Mouse (Mus musculus) megakaryocyte-erythroid progenitor cell, adult 5-6 weeks (primary cell): Measurements from ENCODE around the gene Fpr2. TPM values are rescaled to one million over a fixed set of nuclear protein-coding genes. Genes with fewer than 3 reads are reported as not detected.
"Not testable (repeated sequence)": the region's sequence is repeated elsewhere in the genome, so short reads cannot be mapped to it uniquely, and the experiment has no call there.

ENCODE experiments used
- ATAC-seq: replicated peaks from 2 replicates; pipeline ENCODE4 v1.8.0; 2016; ENCODE audit warnings: mild to moderate bottlenecking, inconsistent platforms; ENCODE audit not compliant: severe bottlenecking, poor library complexity, low FRiP score, low TSS enrichment
- total RNA-seq, 2 experiments: library from RNA; stranded (forward) in 1 of 2; stranded (reverse) in 1 of 2; fragments of 200-1000, 215-1000 nt in 1 of 2; fragments of >200 nt in 1 of 2; fragmentation: Nextera tagmentation in 1 of 2; gene quantifications; 2 replicates each; pipeline ENCODE4 v1.2.3; 2014 to 2017

Fpr2 gene
- total RNA-seq, 2 experiments from 2014 or later, result 0.56 TPM; not detected in 1

DNA sequence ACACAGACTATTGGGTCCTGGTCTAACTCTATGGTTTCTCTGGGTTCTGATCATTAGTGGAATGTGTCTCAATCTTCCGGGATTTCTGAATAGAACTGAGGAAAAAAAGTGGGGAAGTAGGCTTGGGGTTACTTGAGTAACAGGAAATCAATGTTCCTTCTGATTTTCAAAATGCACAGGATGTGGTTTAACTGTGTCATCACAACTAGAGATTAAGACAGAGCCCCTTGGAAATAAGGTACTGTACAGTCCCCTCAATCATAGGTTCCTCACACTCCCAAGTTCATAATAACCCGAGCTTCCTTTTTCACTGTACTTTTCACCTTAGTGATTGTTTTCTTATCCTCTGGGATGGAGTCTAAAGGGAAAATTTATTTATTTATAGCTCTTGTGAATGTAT, 15.9 kb upstream of the Fpr2 start:
- no peak for ATAC-seq

DNA sequence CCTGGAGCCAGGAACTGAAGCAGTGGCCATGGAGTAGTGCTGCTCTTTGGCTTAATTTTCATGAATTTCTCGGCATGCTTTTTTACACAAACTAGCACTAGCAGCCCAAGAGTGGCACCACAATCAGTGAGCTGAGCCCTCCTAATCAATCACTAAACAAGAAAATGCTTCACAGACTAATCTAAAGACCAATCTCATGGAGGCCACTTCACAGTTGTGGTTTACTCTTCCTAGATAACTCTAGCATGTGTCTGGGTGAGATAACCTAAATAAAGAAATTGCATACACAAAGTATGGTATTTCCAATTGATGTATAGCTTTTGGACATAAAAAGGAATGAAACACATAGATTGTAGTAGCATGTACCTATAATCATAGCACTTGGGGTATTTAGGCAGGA, 8.3 kb upstream of the Fpr2 start:
- peak; percentile 70 for ATAC-seq

DNA sequence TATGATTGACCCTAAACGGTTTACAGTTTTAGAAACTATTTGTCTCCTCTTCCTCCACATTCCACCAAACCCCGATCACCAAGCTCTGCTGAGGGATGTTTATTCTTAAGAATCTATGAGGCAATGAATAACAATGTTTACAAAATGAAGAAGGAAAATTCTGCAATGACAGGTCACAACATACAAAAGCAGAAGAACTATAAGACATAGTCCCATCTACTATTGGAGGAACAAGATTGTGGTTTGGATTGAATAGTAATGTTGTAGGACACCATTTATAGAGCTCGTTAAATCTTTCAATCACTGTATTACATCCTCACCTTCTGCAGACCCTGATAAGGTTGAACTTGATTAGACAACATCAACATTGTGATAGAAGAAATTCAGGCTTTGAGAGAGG, 5.0 kb upstream of the Fpr2 start:
- no peak for ATAC-seq

DNA sequence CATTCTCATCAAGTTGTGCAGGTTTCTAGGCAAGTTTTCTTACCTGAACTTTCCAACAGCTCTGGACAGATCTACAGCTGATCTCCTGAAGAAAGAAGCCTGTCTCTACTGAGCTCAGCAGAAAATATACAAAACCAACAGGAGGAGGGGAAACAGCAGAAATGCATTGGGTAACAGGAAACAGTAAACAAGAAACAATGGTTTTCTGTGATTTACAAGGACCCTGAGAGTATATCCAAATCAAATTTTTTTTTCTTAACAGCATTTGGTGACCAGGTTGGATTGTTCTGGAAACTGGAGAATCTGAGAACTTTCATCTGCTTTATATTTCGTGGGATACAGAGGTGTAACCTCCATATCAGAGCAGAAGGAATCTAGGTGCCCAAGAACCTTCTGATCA, 3.8 kb upstream of the Fpr2 start, which contains the start of gene Fpr1:
Fpr1 (minus strand) TSS at position 101 of the 400 bp plus-strand sequence.
- no peak for ATAC-seq

DNA sequence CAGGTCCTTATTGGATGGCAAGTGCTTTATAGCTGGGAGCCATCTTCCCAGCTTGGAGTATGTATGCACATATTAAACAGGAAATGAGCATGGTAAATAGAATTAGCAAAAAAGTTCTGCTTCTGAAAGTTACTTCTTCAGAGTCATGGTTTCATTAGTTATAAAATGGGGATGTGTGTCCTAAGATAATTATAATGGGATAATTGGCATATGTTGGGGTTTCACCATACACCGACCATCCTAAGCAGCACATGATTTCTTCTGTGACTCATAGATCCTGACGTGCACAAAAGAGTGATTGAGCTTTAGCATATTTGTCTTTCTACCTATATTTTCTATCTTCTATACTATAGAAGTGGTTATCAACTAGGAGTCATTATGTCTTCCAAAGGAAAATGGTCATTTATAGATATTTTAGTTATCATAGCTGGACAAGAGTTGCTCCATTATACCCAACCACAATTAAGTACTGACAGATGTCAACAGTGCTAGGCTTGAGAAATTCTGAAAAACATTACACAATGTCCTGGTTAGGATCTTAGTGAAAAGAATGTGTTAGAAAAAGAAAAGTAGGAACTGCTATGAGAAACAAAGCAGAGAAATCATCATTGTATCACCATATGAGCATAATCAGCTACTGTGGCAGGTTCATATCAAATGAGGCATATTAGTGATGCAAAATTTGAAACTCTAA, 2.3 kb downstream of the Fpr2 start:
- no peak for ATAC-seq

DNA sequence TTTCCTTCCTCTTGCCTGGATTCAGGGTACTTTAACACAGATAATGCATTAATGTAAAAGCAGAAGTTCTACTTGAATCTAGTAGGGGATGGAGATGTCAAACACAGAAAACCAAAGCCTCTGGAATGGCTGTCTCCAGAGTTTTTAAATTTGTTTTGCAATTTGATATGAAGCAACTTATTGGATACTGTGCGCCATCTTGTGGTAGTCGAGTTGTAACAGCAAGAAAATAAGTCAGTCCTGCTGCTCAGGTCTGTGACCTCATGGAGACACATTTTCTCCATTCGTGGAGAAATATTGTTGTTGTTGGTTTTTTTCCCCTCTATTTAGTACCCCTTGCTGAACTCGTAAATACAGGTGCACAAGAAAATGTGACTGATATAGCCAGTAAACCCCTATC, 8.4 kb downstream of the Fpr2 start:
- ATAC-seq, result peak; percentile 74

DNA sequence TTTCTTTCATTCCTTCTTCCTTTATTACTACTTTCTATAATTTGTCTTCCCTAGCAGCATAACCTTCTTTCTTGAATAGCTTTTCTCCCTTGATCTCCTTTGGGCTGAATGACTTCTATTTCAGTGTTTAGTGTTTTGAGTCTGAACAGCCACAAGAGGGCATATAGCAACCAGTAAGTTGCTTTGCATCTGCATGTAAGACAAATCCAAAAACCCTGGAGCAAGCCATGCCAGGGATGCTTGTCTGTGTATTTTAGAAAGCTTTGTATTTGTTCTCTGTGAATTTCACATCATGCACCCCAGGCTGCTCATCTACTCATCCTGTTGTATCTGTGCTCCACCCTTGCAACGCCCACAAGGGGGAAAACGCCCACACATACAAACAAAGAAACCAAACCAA, 11.6 kb downstream of the Fpr2 start:
- no peak for ATAC-seq

- no peak for ATAC-seq
Observed at GRCm38 (mm10) chr17:17900768-17901167, 13.1 kb downstream of the Fpr2 start.

GRCm38 (mm10) chr17:17909636-17910421, 22.2 kb downstream of the Fpr2 start:
- ATAC-seq, result peak; percentile 96

DNA sequence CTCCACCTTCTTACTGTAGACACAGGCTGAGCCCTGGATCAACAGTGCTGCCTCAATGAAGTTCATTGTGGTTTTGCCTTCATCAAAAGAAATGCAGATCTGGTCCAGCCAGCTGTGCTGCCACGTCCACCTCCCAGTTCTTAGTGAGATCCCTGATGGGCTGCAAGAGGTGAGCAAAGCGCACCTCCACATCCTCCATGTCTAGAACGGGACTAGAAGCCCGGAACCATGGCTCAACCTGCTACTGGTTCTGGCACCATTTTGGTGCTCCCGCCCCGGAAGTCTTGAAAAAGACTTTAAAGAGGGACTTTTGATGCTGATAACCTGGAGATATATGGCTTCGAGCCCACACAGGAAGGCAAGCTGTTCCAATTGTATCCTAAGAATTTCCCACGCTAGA, 25.0 kb downstream of the Fpr2 start:
- ATAC-seq, result not testable (repeated sequence)

DNA sequence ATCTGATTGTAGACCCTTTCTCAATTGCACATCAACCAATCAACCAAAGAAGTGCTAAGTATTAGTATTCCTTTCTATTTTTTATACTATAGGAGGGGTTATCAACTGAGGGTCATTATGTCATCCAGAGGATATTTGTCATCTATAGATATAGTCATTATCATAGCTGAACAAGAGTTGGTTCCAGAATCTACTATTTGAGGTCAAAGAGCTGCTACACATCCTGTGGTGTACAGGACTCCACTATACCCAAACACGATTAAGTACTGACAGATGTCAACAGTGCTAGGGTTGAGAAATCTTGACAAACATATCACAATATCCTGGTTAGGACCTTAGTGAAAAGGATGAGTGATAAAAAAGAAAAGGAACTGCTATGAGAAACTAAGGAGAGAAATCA, 29.8 kb downstream of the Fpr2 start:
- no peak for ATAC-seq

DNA sequence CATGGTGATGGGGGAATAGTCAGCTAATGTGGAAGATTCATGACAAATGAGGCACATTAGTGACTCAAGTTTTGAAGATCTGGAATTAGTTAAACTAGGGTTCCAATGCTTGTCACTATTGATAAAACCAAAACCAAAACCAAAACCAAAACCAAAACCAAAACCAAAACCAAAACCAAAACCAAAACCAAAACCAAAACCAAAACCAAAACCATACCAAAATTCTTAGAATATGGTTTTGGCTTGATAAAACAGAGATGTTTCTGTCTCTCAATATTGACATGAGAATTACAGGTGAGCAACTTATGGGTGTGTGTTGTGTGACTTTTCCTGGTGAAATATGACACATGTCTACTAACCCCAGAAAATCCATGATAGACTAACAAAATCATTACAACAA, 30.2 kb downstream of the Fpr2 start:
- no peak for ATAC-seq

Other genes starting within 250 kb of the Fpr2 start
- not detected in 2 replicates for gene Vmn2r90, start 184.1 kb upstream of the Fpr2 start, total RNA-seq (2014; fragmentation: Nextera tagmentation)
- not detected in 2 replicates for gene Vmn2r90, start 184.1 kb upstream of the Fpr2 start, total RNA-seq (2017)
- gene Spaca6, start 60.7 kb upstream of the Fpr2 start, total RNA-seq (2014; fragmentation: Nextera tagmentation), result 2.9 and 4.6 TPM in 2 replicates
- 0.69 TPM in 1 of 2 replicates, not detected in the other for gene Spaca6, start 60.7 kb upstream of the Fpr2 start, total RNA-seq (2017)
- not detected in 2 replicates for gene Has1, start 32.6 kb upstream of the Fpr2 start, total RNA-seq (2014; fragmentation: Nextera tagmentation)
- not detected in 2 replicates for gene Has1, start 32.6 kb upstream of the Fpr2 start, total RNA-seq (2017)
- not detected in 2 replicates for gene Fpr1, start 3.9 kb upstream of the Fpr2 start, total RNA-seq (2014; fragmentation: Nextera tagmentation)
- not detected in 2 replicates for gene Fpr1, start 3.9 kb upstream of the Fpr2 start, total RNA-seq (2017)
- not detected in 2 replicates for gene Fpr3, start within 50 bp of the Fpr2 start, total RNA-seq (2014; fragmentation: Nextera tagmentation)
- not detected in 2 replicates for gene Fpr3, start within 50 bp of the Fpr2 start, total RNA-seq (2017)
- not detected in 2 replicates for gene Fpr-rs4, start 133.9 kb downstream of the Fpr2 start, total RNA-seq (2014; fragmentation: Nextera tagmentation)
- not detected in 2 replicates for gene Fpr-rs4, start 133.9 kb downstream of the Fpr2 start, total RNA-seq (2017)
- gene Vmn2r124, start 161.6 kb downstream of the Fpr2 start, total RNA-seq (2014; fragmentation: Nextera tagmentation), result not detected in 2 replicates
- not detected in 2 replicates for gene Vmn2r124, start 161.6 kb downstream of the Fpr2 start, total RNA-seq (2017)
- gene Vmn2r91, start 197.2 kb downstream of the Fpr2 start, total RNA-seq (2014; fragmentation: Nextera tagmentation), result not detected in 2 replicates
- not detected in 2 replicates for gene Vmn2r91, start 197.2 kb downstream of the Fpr2 start, total RNA-seq (2017)